Mouse (Mus musculus) common myeloid progenitor, adult 5-6 weeks (primary cell): Measurements from ENCODE around the gene Otud7a. TPM values are rescaled to one million over a fixed set of nuclear protein-coding genes. Genes with fewer than 3 reads are reported as not detected.

ENCODE experiments used
- ATAC-seq: replicated peaks from 2 replicates; pipeline ENCODE4 v1.8.0; 2016; ENCODE audit warnings: low read depth, mild to moderate bottlenecking, moderate TSS enrichment, inconsistent platforms; ENCODE audit not compliant: poor library complexity, severe bottlenecking
- total RNA-seq: library from RNA; stranded (forward); fragments of 200-1000, 187-1606 nt; gene quantifications from 2 replicates; pipeline ENCODE4 v1.2.3, GENCODE M21; 2017

The Otud7a gene
- not detected in 2 replicates for total RNA-seq

- ATAC-seq = no peak
Measured at GRCm38 (mm10) chr7:63444484-63445345, at the start of gene Otud7a. Otud7a (plus strand) TSS chr7:63444751.

DNA sequence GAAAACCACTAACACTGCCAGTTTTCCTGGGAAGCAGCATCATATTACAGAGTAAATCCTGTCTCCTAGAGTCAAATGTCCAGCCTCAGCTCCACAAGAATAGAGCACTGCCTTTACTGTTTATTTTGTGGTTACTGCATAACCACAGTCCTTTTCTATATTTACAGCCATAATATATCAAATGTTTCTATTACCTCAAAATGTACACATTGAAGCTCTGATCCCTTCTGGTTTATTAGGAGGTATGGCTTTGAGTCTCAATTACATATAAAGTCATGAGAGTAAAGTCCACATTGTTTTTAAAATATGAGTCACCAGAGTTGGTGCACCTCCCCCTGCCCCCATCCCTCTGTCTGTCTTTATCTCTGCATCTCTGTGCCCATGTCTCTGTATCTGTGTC lies 38.6 kb upstream of the Otud7a start:
- no peak for ATAC-seq

GRCm38 (mm10) chr7:63445346-63445700 lies 772 bp downstream of the Otud7a start:
- no peak for ATAC-seq

DNA sequence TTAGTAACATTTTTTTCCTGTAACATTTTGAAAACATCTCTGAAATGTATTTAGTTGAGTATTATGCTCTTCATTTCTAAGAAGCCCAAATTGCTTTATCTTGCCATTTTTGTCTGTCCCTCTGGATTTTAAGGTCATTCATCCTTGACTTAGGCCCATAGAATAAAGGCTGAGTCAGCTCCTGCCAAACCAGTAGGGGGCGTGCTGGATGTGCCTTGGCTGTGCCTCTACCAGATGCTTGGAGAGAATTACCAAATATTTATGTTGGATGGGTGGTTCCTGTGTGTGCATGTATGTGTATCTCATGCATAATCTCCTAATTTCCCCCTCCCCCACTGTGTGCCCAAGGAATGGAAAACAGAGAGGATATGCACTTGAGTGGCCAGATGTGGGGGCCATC lies 2.4 kb downstream of the Otud7a start:
- ATAC-seq = no peak

DNA sequence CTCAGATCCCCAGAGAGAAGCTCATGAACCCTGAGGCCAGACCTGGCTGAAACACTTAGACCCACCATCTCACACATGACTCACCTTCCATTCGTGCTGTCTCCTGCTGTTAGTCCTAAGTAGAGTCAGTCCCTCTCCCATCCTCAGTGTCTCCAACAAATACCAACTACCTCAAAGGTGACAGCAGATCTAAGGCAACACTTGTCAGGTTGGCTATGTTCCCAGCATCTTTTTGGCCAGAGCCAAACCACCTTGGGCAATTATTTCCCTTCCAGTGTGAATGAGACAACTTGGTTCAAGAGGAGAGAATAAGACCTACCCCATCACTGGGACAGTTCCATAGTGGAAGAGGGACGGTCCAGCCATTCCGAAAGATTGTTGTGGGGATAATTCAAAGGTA lies 10.7 kb downstream of the Otud7a start:
- ATAC-seq = no peak

DNA sequence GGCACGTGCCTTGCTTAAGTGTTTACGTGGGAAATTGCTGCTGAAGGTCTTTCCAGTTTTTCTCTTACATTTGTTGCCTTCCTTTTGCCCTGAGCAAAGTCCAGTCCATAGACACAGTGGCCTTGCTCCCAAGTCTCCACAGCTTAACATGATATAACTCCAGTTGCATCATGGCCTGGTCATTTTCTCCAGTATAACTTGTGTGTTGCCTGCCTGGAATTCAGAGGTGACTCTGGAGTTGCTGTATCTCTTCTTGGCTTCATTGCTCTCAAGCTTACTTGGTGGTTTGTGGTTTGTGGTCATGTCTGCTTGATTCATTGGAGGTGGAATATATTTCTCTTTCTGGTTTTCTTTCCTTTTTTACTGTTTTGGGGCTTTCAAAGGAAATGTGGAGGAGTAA lies 17.7 kb downstream of the Otud7a start:
- 0 out of 2 replicates have a peak, but pooled peaks have one; percentile 29 for ATAC-seq

GRCm38 (mm10) chr7:63462684-63463083 lies 18.1 kb downstream of the Otud7a start:
- no peak for ATAC-seq

GRCm38 (mm10) chr7:63466729-63467128 lies 22.2 kb downstream of the Otud7a start:
- no peak for ATAC-seq

GRCm38 (mm10) chr7:63468258-63468657 lies 23.7 kb downstream of the Otud7a start:
- ATAC-seq = no peak

DNA sequence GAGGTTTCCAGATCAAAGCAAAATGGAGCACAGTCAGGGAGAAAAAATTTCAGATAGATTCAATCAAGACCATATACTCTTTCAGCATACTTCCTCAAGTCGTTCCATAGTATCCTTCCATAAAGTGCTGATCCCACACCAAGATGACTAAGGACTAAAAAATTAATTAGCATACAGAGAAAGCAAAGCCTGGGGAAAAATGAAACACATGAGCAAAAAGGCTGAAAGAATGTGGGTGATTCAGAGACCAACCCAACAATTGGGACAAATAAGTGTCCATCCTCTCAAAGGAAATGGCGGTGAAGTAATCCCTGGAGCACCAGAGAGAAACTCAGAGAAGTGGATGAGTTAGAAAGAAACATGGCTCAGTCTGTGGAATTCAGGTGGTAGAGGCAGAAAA lies 38.5 kb downstream of the Otud7a start:
- ATAC-seq = no peak

DNA sequence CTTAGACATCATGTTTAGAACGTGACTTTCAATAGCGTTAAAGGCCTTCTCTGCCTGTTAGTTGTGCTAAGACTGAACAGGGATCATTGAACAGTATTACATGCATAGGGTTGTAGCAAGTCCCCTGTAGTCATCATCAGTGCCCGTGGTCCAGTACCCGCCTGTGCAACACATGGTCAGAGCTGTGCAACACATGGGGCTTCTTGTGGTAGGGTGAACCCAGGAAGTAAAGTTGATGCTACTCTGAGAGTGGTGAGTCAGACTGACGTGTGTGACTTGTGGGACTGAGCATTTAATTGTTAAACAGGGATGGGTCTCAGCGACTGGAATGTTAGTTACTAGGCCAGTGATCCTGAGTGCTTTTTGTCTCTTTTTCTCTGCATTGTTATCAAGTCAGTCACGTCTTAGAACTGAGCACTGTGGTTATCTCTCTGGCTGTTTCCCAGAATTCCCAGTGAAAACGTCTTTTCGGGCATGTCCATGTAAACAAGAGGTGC lies 52.5 kb downstream of the Otud7a start:
- ATAC-seq = no peak

DNA sequence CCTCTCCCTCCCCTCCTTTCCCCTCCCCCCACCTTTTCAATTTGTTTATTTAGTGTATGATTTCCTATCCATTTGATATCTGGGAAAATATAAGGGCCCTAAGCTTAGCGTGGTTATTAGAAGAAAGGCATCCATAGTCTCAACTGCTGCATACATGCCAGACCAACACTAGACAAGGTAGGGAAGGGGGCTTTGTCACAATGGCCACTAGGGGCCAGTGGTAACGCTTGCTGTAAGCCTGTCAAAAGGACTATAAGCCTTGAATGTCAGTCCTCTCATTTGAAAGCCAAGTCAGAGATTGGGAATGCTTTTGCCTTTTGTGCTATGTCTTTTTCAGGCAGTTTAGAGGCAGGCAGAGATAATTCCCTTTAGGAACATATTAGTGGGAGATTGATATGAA lies 59.7 kb downstream of the Otud7a start:
- 0 out of 2 replicates have a peak, but pooled peaks have one; percentile 45 for ATAC-seq

GRCm38 (mm10) chr7:63508079-63508478 lies 63.5 kb downstream of the Otud7a start:
- ATAC-seq = no peak

- ATAC-seq = no peak
Measured at GRCm38 (mm10) chr7:63509825-63510224, 65.3 kb downstream of the Otud7a start.

- ATAC-seq = no peak
Measured at GRCm38 (mm10) chr7:63511458-63511857, 66.9 kb downstream of the Otud7a start.

GRCm38 (mm10) chr7:63512561-63512960 lies 68.0 kb downstream of the Otud7a start:
- ATAC-seq = no peak

GRCm38 (mm10) chr7:63516141-63516895 lies 71.8 kb downstream of the Otud7a start:
- peak; percentile 60 for ATAC-seq

- no peak for ATAC-seq
Measured at GRCm38 (mm10) chr7:63520299-63520698, 75.7 kb downstream of the Otud7a start.

DNA sequence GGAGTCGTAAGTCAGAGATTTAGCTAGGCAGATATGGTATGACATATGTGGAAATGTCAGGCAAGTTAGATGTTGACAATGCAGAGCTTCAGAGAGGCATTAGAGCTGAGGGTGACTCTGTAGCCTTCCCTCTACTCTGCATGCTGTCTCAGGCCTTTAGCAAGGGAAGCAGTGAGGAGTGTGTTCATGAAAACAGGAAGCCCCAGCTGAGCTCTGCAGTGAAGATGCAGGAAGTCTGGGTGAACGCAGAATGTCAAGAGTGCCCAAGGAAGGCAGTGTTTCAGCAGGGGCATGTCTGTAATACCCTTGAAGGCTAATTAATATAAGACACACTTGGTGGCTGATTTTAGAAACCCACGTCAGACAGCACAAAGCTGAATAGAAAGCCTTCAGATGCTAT lies 77.9 kb downstream of the Otud7a start:
- peak; percentile 58 for ATAC-seq

DNA sequence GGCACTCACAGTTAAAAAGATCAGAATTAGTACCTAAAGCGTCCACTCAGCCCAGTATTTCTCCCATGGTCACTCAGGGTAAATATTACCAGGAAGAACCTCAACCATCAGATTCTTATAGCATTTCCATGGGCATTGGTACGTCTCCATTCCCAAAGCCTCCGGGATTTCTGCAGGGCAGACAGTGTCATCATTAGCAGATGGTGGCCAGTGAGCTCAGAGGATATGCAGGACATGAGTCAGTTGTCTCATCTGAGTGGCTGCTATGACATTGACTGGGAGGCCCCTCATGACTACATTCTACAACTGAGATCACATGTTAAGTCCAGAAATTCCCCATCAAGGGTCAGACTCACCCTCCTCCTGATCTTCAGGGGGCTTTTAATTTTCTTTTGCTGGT lies 78.5 kb downstream of the Otud7a start:
- ATAC-seq = no peak

GRCm38 (mm10) chr7:63540293-63540692 lies 95.7 kb downstream of the Otud7a start:
- ATAC-seq = no peak
